Mouse (Mus musculus): ENCODE measurements at regions not wholly inside any gene's neighbourhood (a gene's known extent, or its start where the extent isn't known, plus 50 kb on each side); places are given as distances from the start of the nearest gene placed in this dataset.

DNA sequence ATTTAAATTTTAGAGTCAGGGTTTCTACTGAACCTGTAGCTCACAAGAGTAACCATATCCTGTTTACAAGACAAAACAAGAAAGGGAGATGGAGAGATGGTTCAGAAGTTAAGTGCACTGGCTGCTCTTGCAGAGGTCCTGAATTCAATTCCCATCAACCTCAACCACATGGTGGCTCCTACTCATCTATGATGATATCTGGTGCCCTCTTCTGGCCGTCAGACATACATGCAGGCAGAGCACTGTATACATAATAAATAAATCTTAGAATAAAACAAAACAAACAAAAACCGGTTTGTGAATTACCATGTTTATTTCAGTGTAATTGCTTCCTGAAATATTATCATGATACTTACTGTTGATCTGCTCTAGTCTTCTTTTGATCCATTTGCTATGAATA lies 845.4 kb downstream of the Pcdh18 start:
- H3K4me3 ChIP-seq (ENCODE audit: low read depth, low read length) = no peak overlapping the region
- no peak for ATAC-seq (ENCODE audit: extremely low read depth, insufficient number of reproducible peaks, low FRiP score, poor library complexity, severe bottlenecking)
- no peaks in the 10 kb centered on the region; the same call in 1 of the 2 replicates for H3K9me3 ChIP-seq (replicated peaks)
- H3K36me3 ChIP-seq (replicated peaks) = no peaks in the 10 kb centered on the region
- no peaks in the 10 kb centered on the region for H3K4me1 ChIP-seq (ENCODE audit: insufficient read depth, low read depth, low read length)
- no peak for DNase-seq (ENCODE audit: low spot score)
- TF ChIP-seq GATA2 (IDR thresholded peaks at IDR 0.05; ENCODE audit: borderline replicate concordance, low read depth, low read length) = no peak
- no peak for TF ChIP-seq TAL1 (conservative IDR thresholded peaks at IDR 0.05; ENCODE audit: low read depth, low read length)
- no peak for TF ChIP-seq GATA1 (IDR thresholded peaks at IDR 0.05; ENCODE audit: borderline replicate concordance, low read length)
- no peak for TF ChIP-seq CTCF (IDR thresholded peaks at IDR 0.05; ENCODE audit: low read depth, low read length)
- TF ChIP-seq POLR2AphosphoS5 (IDR thresholded peaks at IDR 0.05; ENCODE audit: insufficient replicate concordance, low read depth, low read length) = no peak
- H3K27me3 ChIP-seq (ENCODE audit: insufficient read depth, low read length) = no peaks in the 10 kb centered on the region

DNA sequence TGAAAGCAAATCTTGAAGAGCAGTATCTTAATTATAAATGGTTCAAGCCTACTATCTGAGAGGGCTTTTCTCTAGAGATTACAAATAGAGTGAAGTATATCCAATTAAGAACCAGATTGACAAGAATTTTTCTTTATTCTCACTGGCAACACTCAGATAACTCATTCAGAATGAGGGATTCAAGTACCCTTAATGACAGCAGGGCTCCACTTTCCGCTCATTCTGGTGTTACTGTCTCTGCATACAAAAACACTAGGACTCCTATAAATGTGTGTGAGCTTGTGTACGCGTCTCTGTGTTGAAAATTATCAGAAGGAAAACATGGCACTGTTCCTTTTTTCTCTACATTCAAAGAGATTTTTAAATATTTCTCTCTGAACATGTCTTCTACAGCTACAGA lies 866.7 kb downstream of the Pcdh18 start:
- Histone ChIP-seq H3K4me3 (ENCODE audit: low read depth, low read length) (no peak overlapping the region), H3K27me3 (ENCODE audit: insufficient read depth, low read length) (no peaks in the 10 kb centered on the region), H3K36me3 (replicated peaks) (no peaks in the 10 kb centered on the region), H3K4me1 (ENCODE audit: insufficient read depth, low read depth, low read length) (no peaks in the 10 kb centered on the region), H3K9me3 (replicated peaks) (no peaks in the 10 kb centered on the region)
- DNase-seq (ENCODE audit: low spot score) (no peak), ATAC-seq (ENCODE audit: extremely low read depth, insufficient number of reproducible peaks, low FRiP score, poor library complexity, severe bottlenecking) (no peak)
- TF ChIP-seq POLR2AphosphoS5 (IDR thresholded peaks at IDR 0.05; ENCODE audit: insufficient replicate concordance, low read depth, low read length) = no peak
- TF ChIP-seq GATA1 (IDR thresholded peaks at IDR 0.05; ENCODE audit: borderline replicate concordance, low read length) = no peak
- TF ChIP-seq CTCF (IDR thresholded peaks at IDR 0.05; ENCODE audit: low read depth, low read length) = no peak
- no peak for TF ChIP-seq TAL1 (conservative IDR thresholded peaks at IDR 0.05; ENCODE audit: low read depth, low read length)
- TF ChIP-seq GATA2 (IDR thresholded peaks at IDR 0.05; ENCODE audit: borderline replicate concordance, low read depth, low read length) = no peak

DNA sequence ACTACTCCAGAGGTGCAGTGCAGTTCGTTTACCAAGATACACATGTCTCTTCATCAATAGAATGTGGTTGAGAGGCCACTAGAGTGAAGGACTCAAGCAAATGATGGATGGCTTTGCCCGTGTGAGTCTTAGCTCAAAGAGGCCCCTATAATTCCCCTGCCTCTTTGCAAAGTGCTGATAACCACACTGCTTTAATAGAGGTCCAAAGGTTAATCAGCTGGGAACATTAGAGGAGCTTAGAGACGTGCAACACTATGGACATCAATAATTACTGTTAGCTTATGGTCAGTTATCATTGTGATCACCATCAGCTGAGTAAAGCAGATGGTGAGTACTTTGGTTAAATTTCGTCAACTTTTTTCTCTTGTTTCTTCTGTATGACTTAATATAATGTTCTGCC lies 869.2 kb downstream of the Pcdh18 start:
- ATAC-seq (ENCODE audit: extremely low read depth, insufficient number of reproducible peaks, low FRiP score, poor library complexity, severe bottlenecking) = no peak
- Histone ChIP-seq H3K4me1 (ENCODE audit: insufficient read depth, low read depth, low read length) (no peaks in the 10 kb centered on the region), H3K27me3 (ENCODE audit: insufficient read depth, low read length) (no peaks in the 10 kb centered on the region), H3K4me3 (ENCODE audit: low read depth, low read length) (no peak overlapping the region), H3K36me3 (replicated peaks) (no peaks in the 10 kb centered on the region), H3K9me3 (replicated peaks) (no peaks in the 10 kb centered on the region)
- TF ChIP-seq GATA2 (IDR thresholded peaks at IDR 0.05; ENCODE audit: borderline replicate concordance, low read depth, low read length) (no peak), CTCF (IDR thresholded peaks at IDR 0.05; ENCODE audit: low read depth, low read length) (no peak), TAL1 (conservative IDR thresholded peaks at IDR 0.05; ENCODE audit: low read depth, low read length) (no peak), POLR2AphosphoS5 (IDR thresholded peaks at IDR 0.05; ENCODE audit: insufficient replicate concordance, low read depth, low read length) (no peak), GATA1 (IDR thresholded peaks at IDR 0.05; ENCODE audit: borderline replicate concordance, low read length) (no peak)
- no peak for DNase-seq (ENCODE audit: low spot score)

DNA sequence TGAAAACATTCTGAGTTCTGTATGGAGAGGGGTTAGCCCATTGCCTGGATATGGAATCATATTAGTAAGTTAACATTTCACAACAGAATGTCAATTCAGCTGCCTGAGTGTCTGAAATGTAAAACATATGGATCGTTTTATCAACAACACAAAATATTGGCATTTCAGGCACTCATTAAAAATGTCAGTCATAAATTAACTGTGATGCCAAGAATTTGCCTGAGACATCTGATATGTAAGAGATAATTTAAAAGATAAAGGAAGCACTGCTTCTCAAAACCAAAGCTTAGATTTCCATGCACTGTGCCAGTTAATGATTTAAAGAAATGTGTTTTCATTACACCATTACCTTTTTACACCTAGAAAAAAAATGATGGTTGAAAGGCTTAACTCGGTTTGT lies 887.6 kb downstream of the Pcdh18 start:
- ATAC-seq (ENCODE audit: extremely low read depth, insufficient number of reproducible peaks, low FRiP score, poor library complexity, severe bottlenecking) (no peak), DNase-seq (ENCODE audit: low spot score) (no peak)
- H3K27me3 ChIP-seq (ENCODE audit: insufficient read depth, low read length) = no peaks in the 10 kb centered on the region
- H3K36me3 ChIP-seq (replicated peaks) = no peaks in the 10 kb centered on the region
- TF ChIP-seq GATA2 (IDR thresholded peaks at IDR 0.05; ENCODE audit: borderline replicate concordance, low read depth, low read length) (no peak), TAL1 (conservative IDR thresholded peaks at IDR 0.05; ENCODE audit: low read depth, low read length) (no peak), GATA1 (IDR thresholded peaks at IDR 0.05; ENCODE audit: borderline replicate concordance, low read length) (no peak), POLR2AphosphoS5 (IDR thresholded peaks at IDR 0.05; ENCODE audit: insufficient replicate concordance, low read depth, low read length) (no peak)
- no peak overlapping the region for H3K4me3 ChIP-seq (ENCODE audit: low read depth, low read length)
- H3K4me1 ChIP-seq (ENCODE audit: insufficient read depth, low read depth, low read length) = no peaks in the 10 kb centered on the region
- H3K9me3 ChIP-seq (replicated peaks) = no peaks in the 10 kb centered on the region

DNA sequence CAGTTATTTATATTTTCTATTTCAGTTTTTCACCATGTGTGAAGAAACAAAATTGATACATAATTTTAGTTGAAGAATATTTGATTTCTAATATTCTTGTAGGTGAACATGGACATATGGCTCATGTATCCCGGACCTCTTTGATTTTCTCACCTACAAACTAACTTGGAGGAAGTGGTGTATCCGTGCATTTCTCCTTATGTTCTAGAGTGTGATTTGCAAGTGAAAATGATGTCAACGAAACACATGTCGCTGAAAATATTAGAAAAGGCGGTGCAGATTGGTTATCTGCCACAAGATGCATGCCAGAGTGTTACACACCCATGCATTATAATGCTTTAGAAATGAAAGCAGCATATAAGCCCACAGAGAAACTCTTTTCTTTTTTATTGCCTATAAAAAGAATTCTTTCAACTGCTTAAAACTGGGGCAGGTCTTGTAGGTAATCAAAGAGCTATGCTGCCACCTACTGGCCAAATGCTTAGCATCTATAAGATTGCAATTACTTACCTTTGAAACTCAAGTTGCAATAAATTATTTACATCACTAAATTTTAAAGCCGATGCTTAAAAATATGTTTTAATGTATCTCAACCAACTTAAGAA lies 911.0 kb downstream of the Pcdh18 start:
- H3K4me3 ChIP-seq (ENCODE audit: low read depth, low read length) = no peak overlapping the region
- DNase-seq (ENCODE audit: low spot score) = no peak
- ATAC-seq (ENCODE audit: extremely low read depth, insufficient number of reproducible peaks, low FRiP score, poor library complexity, severe bottlenecking) = no peak

DNA sequence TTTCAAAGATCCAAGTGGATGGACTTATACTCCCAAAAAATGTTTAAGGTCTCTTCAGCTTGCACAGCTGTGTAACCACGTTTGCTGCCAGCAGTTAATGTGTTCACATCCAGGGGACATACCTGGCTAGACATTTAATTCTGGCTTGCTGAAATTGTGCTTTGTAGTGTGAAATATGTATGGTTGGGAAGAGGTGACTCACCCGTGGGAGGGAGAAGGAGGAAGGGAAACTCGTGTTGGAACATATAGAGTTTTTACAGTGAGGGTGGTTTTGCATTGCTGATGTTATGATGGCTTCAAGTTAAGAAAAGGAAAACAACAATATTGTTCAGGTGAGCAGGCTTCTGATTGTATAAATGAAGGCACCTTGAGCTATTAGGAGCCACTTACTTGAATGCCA lies 916.4 kb downstream of the Pcdh18 start:
- DNase-seq (ENCODE audit: low spot score) (no peak), ATAC-seq (ENCODE audit: extremely low read depth, insufficient number of reproducible peaks, low FRiP score, poor library complexity, severe bottlenecking) (no peak)
- no peaks in the 10 kb centered on the region for H3K9me3 ChIP-seq (replicated peaks)
- TF ChIP-seq TAL1 (conservative IDR thresholded peaks at IDR 0.05; ENCODE audit: low read depth, low read length) (no peak), GATA1 (IDR thresholded peaks at IDR 0.05; ENCODE audit: borderline replicate concordance, low read length) (no peak), GATA2 (IDR thresholded peaks at IDR 0.05; ENCODE audit: borderline replicate concordance, low read depth, low read length) (no peak), POLR2AphosphoS5 (IDR thresholded peaks at IDR 0.05; ENCODE audit: insufficient replicate concordance, low read depth, low read length) (no peak), CTCF (IDR thresholded peaks at IDR 0.05; ENCODE audit: low read depth, low read length) (no peak)
- H3K4me1 ChIP-seq (ENCODE audit: insufficient read depth, low read depth, low read length) = no peaks in the 10 kb centered on the region
- no peak overlapping the region for H3K4me3 ChIP-seq (ENCODE audit: low read depth, low read length)
- no peaks in the 10 kb centered on the region for H3K36me3 ChIP-seq (replicated peaks)
- no peaks in the 10 kb centered on the region for H3K27me3 ChIP-seq (ENCODE audit: insufficient read depth, low read length)

More for the DNA sequence above, 911.0 kb downstream of the Pcdh18 start:
- no peaks in the 10 kb centered on the region for H3K9me3 ChIP-seq (replicated peaks)
- no peaks in the 10 kb centered on the region for H3K36me3 ChIP-seq (replicated peaks)
- TF ChIP-seq GATA2 (IDR thresholded peaks at IDR 0.05; ENCODE audit: borderline replicate concordance, low read depth, low read length) = no peak
- 0 out of 2 replicates have a peak, but pooled peaks have one; percentile 5 for TF ChIP-seq CTCF (IDR thresholded peaks at IDR 0.05; ENCODE audit: low read depth, low read length)
- no peaks in the 10 kb centered on the region for H3K4me1 ChIP-seq (ENCODE audit: insufficient read depth, low read depth, low read length)
- H3K27me3 ChIP-seq (ENCODE audit: insufficient read depth, low read length) = no peaks in the 10 kb centered on the region
